Mouse (Mus musculus) testis, postnatal 14 days (tissue): Measurements from ENCODE around the gene Ncor1.
"Not testable (repeated sequence)": the region's sequence is repeated elsewhere in the genome, so short reads cannot be mapped to it uniquely, and the experiment has no call there.

Experiments
- DNase-seq: peaks from one replicate; pipeline ENCODE4 v3.0.0; 2021; ENCODE audit warnings: low spot score

Gene Ncor1

DNA sequence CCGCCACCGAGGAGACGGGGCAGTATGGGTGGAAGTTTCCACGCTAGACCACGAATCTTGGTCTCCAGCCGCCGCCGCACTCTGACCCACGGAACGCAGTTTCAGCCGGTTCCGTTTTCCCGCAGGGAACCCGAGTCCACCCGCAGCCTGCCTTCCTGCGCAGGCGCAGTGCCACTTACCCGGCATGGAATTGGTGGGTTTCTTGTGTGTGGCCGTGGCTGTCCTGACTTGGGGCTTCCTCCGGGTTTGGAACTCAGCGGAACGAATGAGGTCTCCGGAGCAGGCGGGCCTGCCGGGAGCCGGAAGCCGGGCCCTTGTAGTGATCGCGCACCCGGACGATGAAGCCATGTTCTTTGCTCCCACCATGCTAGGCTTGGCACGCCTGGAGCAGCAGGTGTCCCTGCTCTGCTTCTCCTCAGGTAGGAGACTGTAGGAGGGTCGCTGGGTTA, at the start of gene Ncor1, which contains the start of gene Pigl:
Gene Ncor1 (minus strand): TSS at position 266 of the 449 bp plus-strand sequence.
Gene Pigl (plus strand): TSS at position 185 of the 449 bp plus-strand sequence.
- DNase-seq = peak; percentile 93

DNA sequence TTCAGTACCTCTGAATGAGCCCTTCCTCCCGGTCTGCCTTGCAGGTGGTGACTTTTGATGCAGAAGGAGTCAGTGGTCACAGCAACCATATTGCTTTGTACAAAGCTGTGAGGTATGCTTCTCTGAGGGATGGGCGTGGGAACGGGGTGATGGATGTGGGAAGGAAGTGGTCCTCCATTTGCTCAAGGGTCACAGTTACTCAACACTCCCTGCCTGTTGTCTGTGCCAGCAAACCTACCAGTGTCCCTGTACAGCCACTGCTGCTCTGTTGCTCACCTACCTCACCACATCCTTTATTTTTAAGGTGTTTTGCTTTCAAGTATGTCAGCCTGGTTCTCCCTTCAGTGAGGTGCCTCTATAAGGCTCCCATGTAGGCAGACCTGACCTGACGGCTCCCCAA, 49.3 kb upstream of the Ncor1 start:
- no peak for DNase-seq

GRCm38 (mm10) chr11:62500529-62500928, 42.2 kb upstream of the Ncor1 start:
- no peak for DNase-seq

GRCm38 (mm10) chr11:62498802-62499201, 40.5 kb upstream of the Ncor1 start:
- no peak for DNase-seq

- no peak for DNase-seq
Observed at GRCm38 (mm10) chr11:62497181-62497580, 38.8 kb upstream of the Ncor1 start.

DNA sequence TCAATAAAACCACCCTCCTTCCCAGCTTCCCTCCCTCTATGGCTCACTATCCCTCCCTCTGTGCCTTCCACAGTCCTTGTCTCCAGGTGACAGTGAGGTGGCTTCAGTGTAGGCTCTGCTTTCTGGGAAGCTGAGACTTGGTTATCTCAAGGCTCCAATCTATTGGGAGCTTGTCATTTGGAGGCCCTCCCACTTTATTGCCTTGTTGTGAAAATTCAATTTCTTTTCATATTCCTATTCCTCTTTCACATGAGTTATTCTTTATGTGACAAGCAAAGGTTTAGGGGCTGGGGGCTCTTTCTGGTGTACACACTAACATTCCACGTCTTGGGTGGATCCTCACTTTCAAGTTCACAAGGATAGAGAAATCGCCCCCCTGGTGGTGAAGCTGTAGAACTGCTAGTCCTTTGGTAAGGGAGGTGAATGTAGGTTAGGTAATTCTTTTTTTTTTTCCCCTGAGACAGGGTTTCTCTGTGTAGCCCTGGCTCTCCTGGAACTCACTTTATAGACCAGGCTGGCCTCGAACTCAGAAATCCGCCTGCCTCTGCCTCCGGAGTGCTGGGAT, 37.9 kb upstream of the Ncor1 start:
- DNase-seq = no peak

- DNase-seq = no peak
Observed at GRCm38 (mm10) chr11:62495276-62495801, 37.0 kb upstream of the Ncor1 start.

DNA sequence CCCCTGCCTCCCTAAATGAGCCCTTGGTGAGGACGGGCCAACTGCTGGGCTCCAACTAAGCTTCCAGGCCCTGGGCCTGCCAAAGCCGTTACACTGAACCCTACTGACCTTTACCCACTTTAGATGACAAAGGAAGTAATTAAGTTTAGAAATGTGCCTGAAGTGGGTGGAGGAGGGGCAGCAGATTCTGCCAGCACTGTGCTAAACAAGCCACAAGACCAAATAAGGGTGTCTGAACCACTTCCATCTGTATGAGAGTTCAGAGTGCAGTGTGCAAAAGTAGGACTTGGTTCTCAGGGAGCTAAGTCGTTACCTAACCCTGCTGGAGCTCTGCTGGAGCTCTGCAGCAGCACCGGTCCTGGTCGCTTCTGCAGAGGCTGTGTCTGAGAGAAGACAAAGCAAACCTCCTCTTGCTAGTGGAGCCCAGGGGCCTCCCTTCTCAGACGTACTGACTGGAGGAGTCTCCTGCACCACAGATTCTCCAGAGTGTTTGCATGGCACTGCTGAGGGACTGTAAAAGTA, 36.5 kb upstream of the Ncor1 start:
- peak; percentile 44 for DNase-seq

DNA sequence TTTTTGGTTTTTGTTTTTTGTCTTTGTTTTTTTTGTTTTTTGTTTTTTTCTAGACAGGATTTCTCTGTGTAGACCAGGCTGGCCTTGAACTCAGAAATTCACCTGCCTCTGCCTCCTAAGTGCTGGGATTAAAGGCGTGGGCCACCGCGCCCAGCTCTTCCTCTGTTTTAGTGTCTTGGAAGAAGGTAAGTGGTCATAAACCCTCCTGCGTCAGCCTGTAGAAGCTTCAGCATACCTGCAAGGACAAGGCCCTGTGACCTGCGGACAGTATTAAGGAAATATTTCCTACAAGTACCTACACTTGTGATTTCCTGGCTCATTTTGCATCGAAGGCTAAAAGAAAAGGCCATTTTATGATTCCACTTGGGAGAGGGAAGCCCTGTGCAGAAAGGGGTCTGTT, 35.4 kb upstream of the Ncor1 start:
- DNase-seq = no peak

- no peak for DNase-seq
Observed at GRCm38 (mm10) chr11:62487540-62488350, 29.4 kb upstream of the Ncor1 start.

DNA sequence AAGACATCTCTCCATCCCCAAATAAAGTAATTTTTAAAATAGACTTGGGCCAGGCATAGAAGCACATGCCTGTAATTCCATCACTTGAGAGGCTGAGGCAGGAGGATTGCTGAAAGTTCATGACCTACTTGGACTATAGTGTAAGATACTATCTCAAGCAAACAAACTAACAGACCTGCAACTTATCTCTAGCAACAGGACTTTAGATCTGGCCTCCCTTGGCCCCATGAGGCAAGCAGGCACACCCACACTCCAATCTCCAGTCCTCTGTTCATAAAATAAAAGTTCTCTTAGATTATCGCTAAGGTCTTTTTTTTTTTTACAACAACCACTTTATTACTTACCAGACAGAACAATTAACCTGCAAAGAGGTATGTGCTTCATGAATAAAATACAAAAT, 28.6 kb upstream of the Ncor1 start:
- no peak for DNase-seq

DNA sequence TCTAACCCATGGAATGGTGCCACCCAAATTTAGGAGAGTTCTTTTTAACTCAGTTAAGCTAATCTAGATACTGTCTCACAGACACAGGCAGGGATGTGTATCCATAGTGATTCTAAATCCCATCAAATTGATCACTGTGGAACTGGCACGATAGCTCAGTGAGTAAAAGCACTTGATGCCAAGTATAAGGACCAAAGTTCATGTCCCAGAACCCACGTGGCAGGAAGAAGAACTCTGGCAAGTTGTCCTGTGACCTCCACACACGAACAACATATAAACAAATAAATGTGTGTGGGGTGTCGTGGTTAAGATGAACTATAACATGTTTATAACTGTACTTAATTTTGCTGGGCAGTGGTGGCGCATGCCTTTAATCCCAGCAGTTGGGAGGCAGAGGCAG, 21.2 kb upstream of the Ncor1 start:
- DNase-seq = no peak

- no peak for DNase-seq
Observed at GRCm38 (mm10) chr11:62478931-62479330, 20.6 kb upstream of the Ncor1 start.

GRCm38 (mm10) chr11:62476156-62476555, 17.8 kb upstream of the Ncor1 start:
- DNase-seq = no peak

- DNase-seq = no peak
Observed at GRCm38 (mm10) chr11:62473516-62473915, 15.2 kb upstream of the Ncor1 start.

- DNase-seq = no peak
Observed at GRCm38 (mm10) chr11:62470451-62470850, 12.1 kb upstream of the Ncor1 start.

DNA sequence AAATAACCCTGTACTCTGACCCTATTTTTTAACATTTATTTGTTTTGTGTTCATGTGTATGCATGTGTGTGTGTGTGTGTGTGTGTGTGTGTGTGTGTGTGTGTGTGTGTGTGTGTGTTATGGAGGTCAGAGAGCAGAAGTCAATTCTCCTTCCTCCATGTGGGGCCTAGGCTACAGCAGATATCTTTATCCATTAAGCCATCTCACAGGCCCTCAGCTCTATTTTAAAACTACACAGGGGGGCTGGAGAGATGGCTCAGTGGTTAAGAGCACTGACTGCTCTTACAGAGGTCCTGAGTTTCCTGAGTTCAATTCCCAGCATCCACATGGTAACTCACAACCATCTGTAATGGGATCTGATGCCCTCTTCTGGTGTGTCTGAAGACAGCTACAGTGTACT, 8.9 kb upstream of the Ncor1 start:
- not testable (repeated sequence) for DNase-seq

DNA sequence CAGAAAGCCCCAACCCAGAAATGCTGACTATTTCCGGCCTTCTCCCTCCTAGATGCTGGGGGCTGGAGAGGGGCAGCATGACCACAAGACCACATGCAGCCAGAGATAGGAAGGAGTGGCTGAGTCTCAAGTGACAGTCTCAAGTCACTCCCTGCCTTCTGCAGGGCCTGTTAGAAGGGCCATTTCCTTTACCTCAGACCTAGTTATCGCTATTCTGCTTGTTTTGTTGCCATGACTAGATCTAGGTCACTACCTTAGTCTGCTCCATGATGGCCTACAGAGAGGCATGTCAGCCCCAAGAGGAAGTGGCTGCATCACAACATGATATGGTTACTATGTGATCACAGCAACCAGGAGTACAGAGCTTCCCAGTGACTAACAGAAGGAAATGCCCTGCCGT, 8.2 kb upstream of the Ncor1 start:
- no peak for DNase-seq

GRCm38 (mm10) chr11:62465849-62466248, 7.5 kb upstream of the Ncor1 start:
- DNase-seq = no peak

DNA sequence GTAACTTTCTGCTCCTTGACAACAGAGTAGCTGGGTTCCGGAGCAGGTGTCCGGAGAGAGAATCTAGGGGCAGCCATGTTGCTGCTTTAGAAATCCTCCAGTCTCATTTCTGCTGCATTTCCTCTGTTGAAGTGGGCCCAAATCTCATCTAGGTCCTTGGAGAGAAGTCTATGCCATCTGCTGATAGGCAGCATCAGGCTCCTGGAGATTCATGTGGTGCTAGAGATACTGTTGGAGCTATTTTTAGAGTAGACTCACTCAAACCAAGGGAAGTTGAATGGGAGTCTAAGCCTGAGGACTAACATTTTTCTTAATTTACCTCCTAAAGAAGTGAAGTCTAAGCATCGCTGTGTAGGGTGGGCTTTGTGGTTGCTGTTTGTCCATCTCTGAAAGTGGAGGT, 6.4 kb upstream of the Ncor1 start:
- DNase-seq = no peak

DNA sequence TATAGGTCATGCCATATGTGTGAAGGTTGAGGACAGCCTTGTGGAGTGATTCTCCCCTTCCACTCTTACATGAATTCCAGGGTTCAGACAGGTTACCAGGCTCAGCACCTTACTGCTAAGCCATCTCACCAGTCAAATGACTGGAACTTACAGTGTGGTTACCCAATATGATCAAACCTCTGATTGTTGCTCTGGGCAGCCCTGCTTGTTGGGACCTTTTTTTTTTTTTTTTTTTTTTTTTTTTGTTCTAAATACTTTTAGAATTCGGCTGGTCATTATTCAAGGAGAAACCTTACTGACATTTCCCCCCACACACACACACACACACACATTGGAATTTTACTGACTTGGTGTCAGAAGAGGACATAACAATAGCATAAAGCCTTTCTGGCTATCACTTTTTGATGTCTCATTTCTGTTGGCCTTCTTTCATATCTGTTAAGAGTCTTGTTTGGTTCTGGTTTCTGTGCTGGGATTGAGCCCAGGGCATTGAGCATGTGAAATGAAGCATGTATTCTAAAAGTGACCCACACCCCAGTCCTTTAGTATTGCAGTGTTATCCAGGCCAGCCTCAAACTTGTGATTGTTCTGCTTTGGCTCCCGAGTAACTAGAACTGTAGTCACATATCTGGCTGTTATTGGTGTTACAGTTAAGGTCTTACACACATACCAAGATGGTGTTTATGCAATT, 5.0 kb upstream of the Ncor1 start:
- no peak for DNase-seq

- not testable (repeated sequence) for DNase-seq
Observed at GRCm38 (mm10) chr11:62462529-62462928, 4.2 kb upstream of the Ncor1 start.

- DNase-seq = no peak
Observed at GRCm38 (mm10) chr11:62458780-62459179, 439 bp upstream of the Ncor1 start.
